Mouse (Mus musculus): ENCODE measurements around the gene 5031439G07Rik. TPM values are rescaled to one million over a fixed set of nuclear protein-coding genes. Genes with fewer than 3 reads are reported as not detected.

5031439G07Rik gene
- total RNA-seq, 2 experiments from 2014 or later: 26.4 to 35.9 TPM

GRCm38 (mm10) chr15:84997768-84998454, 9.6 kb upstream of the 5031439G07Rik start:
- intact Hi-C loops (cut with DNase I; ENCODE audit: low total_unique reads): no loop called here
- no peak for DNase-seq

- intact Hi-C loops (cut with DNase I; ENCODE audit: low total_unique reads): no loop called here
- peak; percentile 75 for DNase-seq
Observed at GRCm38 (mm10) chr15:84995967-84996366, 7.6 kb upstream of the 5031439G07Rik start.

DNA sequence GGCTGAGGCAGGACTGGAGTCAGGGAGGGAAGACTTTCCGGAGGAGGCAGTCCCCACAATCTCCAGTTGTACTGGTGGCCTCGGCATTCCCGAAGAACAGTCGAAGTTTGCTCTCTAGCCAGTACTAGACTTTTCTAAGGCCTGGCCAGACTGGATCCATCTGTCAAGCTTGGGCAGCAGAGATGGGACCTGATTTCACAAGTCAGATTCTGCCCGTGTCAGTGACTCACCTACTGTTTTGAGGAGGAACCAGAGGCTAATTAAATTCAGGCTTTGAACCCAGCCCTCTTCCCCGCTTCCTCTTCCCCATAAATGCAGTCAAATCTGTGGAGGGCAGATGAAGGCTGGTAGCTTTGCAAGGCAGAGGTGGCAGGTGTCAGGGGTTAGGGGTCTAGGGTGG, 6.7 kb upstream of the 5031439G07Rik start:
- intact Hi-C loops (cut with DNase I; ENCODE audit: low total_unique reads): no loop called here
- no peak for DNase-seq

GRCm38 (mm10) chr15:84994498-84994897, 6.1 kb upstream of the 5031439G07Rik start:
- DNase-seq: no peak
- intact Hi-C loops (cut with DNase I; ENCODE audit: low total_unique reads): no loop called here

DNA sequence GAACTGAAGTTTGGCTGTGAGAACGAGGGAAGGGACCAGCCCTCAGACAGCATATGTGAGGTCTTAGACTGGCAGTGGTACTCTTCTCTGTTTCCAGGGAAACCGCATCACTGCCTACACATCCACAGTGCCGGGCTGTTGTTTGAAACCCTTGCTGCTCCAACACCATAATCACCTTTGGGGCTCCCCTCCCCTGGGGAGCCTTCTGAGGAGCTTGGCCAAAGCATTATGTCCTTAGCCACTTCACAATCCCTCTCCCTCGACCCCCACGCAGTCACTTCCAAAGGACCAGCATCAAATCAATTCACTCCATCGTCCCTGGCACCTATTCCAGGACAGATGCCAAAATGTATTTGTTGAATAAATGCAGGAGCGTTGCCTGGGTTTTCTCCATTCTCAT, 1.4 kb upstream of the 5031439G07Rik start:
- intact Hi-C loops (cut with DNase I; ENCODE audit: low total_unique reads): no loop called here

GRCm38 (mm10) chr15:84989098-84989497, 747 bp upstream of the 5031439G07Rik start:
- intact Hi-C loops (cut with DNase I; ENCODE audit: low total_unique reads): no loop called here
- no peak for DNase-seq

More for the DNA sequence above, 1.4 kb upstream of the 5031439G07Rik start:
- no peak for DNase-seq

DNA sequence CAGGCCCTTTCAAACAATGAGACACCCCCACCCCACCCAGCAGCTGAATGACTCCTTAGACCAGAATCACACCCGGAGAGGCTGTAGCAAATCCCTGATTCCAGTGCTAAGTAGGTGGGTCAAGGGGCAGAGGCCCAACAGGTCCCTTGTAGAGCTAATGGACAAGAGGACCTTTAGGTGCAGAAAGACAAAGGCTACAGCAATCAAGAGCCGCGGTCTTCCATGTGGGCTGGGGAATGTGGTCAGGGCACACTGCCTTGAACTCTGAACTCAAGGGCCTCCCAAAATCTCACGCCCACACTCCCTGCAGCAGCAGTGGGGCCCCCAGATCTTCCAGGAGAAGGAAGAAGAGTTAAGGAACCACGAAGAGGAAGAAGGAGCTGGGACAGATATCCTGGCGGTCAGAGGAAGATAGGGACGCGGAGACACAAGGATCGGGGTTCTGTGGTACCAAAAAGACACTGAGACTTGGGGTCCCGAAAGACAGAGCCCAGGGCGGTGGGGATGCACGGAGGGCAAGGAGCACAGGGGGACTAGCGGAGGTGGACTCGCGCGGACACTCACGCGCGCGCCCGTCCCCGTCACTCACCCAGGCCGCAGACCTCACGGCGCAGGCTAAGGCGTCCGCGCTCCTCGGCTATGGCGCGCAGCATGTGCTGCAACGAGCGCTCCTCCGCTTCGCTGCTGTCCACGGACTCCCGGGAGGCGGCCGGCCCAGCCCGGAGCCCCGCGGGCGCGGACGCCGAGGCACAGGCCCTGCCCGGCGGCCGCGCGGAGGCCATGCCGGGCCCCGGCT, 1.1 kb downstream of the 5031439G07Rik start:
- intact Hi-C loops (cut with DNase I; ENCODE audit: low total_unique reads): no loop called here
- DNase-seq: peak; percentile 47

DNA sequence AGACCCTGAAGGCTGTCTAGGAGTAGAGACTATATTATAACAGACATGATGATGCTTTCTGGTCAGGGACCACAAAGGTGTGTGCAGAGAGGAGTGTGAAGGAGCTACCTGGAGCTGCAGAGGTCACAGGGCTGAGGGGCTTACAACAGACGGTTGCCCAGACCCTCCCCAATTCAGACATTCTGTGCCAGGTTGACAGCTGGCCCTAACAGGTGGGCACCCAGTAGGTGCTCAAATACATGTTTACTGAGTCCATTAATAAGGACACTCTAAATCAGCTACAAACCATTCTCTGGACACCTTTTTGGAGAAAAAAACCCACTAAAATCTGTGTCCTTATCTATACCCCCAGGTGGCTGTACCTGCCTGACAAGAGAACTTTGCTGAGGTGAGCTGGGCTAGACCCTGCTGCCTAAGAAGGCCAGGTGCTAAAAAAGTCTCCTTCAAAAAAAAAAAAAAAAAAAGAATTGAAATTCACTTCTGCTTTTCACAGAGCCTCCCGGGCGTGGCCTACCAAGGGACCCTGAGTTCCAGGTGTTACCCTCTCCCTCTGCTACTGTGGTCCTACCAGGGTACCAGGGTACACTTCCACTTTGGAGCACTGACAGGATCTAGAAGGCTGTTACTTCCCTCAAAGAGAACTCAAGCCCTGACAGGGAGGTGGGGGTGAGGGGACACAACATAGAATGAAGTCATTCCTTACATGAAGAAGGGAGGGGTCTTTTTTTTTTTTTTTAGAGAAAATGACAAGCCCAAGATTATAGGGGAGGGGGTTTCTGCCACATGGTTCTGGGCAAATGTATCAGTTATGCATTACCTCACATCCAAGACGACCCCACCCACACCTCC, 2.0 kb downstream of the 5031439G07Rik start:
- intact Hi-C loops (cut with DNase I; ENCODE audit: low total_unique reads): no loop called here
- no peak for DNase-seq

DNA sequence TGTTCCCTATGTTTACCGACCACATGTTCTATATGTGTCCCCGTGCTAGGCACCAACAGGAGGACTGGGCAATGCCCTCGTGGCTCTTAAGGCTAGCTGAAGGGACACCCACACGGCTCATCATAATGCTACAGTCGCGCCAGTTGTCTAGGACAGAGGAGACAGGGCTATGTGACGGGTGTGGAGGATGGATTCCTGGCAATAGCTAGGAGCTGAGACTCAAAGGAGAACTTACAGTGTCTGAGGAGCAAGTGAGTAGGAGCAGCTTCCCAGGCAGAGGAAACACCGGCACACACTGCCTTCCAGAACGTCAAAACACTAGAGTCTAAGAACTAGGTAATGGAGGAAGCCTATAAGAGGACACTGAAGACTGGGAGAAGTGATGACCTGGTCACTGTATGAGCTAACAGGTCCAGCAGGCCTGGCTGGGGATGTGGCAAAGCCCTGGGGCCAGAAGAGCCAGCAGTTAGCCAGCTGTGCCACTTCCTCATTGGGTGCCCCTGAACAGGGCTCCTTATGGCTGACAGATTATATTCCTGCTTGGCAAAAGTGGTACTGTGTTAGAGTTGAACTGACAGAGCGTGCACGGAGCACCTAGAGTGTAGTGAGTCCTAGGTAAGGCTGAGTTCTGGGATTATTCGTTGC, 2.7 kb downstream of the 5031439G07Rik start:
- intact Hi-C loops (cut with DNase I; ENCODE audit: low total_unique reads): no loop called here
- no peak for DNase-seq

- DNase-seq: no peak
- intact Hi-C loops (cut with DNase I; ENCODE audit: low total_unique reads): no loop called here
Observed at GRCm38 (mm10) chr15:84983721-84984120, 4.6 kb downstream of the 5031439G07Rik start.

DNA sequence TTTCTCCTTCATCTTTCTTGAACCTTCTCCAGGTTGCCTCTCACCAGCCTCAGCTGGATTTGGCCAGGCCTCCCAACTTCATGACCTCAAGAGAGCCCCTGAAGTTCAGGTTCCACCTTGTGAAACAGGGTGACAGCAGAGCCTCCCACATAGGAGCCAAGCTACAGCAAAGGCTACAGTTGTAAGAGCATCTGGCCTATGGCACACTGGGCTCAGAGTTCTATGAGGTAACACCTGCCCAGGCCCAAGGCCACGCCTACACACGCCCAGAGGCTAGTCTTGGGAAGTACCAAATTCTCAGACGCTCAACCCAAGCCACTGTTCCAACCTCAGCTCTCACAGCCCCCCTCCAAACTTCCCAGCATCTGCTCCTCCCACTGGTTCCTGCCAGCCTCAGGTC, 5.5 kb downstream of the 5031439G07Rik start:
- intact Hi-C loops (cut with DNase I; ENCODE audit: low total_unique reads): no loop called here
- DNase-seq: no peak

GRCm38 (mm10) chr15:84981609-84982313, 6.6 kb downstream of the 5031439G07Rik start:
- intact Hi-C loops (cut with DNase I; ENCODE audit: low total_unique reads): no loop called here
- peak; percentile 35 for DNase-seq

GRCm38 (mm10) chr15:84975729-84976128, 12.6 kb downstream of the 5031439G07Rik start:
- intact Hi-C loops (cut with DNase I; ENCODE audit: low total_unique reads): no loop called here
- peak; percentile 30 for DNase-seq

DNA sequence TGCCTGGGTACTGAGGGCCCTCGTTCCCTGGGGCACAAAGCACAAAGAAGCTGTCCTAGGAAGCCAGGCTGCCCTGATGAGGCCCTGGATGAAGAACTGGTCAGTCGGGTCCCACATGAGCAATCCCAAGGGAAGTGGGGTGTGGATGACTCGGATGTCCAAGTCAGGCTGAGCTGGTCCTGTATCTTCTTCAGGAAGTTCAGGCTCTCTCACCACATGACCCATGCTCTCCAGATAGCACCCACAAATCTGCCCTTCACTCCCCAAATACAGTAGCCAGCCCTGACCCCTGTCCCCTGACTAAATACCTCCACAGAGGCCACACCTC, 14.8 kb downstream of the 5031439G07Rik start:
- intact Hi-C loops (cut with DNase I; ENCODE audit: low total_unique reads): no loop called here
- no peak for DNase-seq

- no peak for DNase-seq
- intact Hi-C loops (cut with DNase I; ENCODE audit: low total_unique reads): no loop called here
Observed at GRCm38 (mm10) chr15:84972860-84973543, 15.3 kb downstream of the 5031439G07Rik start.

- no peak for DNase-seq
- intact Hi-C loops (cut with DNase I; ENCODE audit: low total_unique reads): no loop called here
Observed at GRCm38 (mm10) chr15:84968534-84968933, 19.8 kb downstream of the 5031439G07Rik start.

DNA sequence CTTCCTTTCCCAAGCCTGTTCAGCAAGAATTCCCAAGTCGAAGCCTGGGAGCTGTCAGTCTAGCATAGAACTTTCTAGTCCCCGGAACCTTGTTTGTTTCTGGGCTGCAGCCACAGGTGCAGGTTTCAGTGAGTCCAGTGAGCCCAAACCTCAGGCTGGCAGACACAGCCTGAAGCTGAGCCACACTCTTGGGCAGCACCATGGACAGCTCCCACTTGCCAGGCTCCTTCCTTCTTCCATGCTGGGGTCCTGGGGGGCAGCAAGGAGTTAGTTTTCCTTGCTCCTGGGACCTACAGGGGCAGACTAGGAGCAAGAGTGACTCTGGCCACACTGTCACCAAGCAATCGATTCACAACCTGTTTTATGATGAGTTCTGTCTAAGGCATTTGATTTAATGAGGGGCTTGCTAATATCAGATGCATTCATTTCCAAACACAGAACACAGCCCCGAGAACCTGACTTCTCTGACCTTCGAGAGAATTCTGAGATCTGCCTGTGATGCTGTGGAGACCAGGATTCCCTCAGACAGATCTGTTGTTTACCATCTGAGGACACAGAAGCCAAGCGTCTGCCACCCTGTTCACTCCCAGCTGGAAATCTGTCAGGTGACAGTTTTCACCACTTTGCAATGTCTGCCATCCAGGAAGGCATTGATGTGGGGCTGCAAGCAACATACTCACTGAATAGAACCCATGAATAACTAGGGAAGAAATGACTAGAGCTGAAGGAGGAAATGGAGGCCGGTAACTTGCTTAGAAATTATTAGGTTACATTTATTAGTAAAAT, 22.6 kb downstream of the 5031439G07Rik start:
- intact Hi-C loops (cut with DNase I; ENCODE audit: low total_unique reads): no loop called here
- DNase-seq: peak; percentile 40

GRCm38 (mm10) chr15:84964771-84965170, 23.6 kb downstream of the 5031439G07Rik start:
- no peak for DNase-seq
- intact Hi-C loops (cut with DNase I; ENCODE audit: low total_unique reads): no loop called here
